Mouse (Mus musculus) hindbrain, embryonic 10.5 days (tissue): ENCODE measurements around the gene Trpm6. TPM values are rescaled to one million over a fixed set of nuclear protein-coding genes. Genes with fewer than 3 reads are reported as not detected.
"Not testable (repeated sequence)": the region's sequence is repeated elsewhere in the genome, so short reads cannot be mapped to it uniquely, and the experiment has no call there.

Experiments used
- DNase-seq: peaks from one replicate; pipeline ENCODE4 v3.0.0-alpha.2; 2017; ENCODE audit warnings: low spot score
- H3K27ac ChIP-seq: fragments of 300-500 bp; sonication (generic); 2 replicates; pipeline ENCODE4 v1.5.1; 2016; ENCODE audit warnings: mild to moderate bottlenecking, moderate library complexity
- H3K27me3 ChIP-seq: fragments of 300-500 bp; sonication (generic); 2 replicates; pipeline ENCODE4 v1.6.1; 2016; ENCODE audit warnings: mild to moderate bottlenecking; ENCODE audit not compliant: poor library complexity, insufficient read depth, severe bottlenecking
- H3K36me3 ChIP-seq: fragments of 300-500 bp; sonication (generic); 2 replicates; pipeline ENCODE4 v1.6.1; 2016; ENCODE audit warnings: mild to moderate bottlenecking, moderate library complexity
- H3K4me1 ChIP-seq: fragments of 300-500 bp; sonication (generic); replicated peaks from 2 replicates; pipeline ENCODE4 v1.6.1; 2016; ENCODE audit warnings: mild to moderate bottlenecking
- H3K4me3 ChIP-seq: fragments of 300-500 bp; sonication (generic); 2 replicates; pipeline ENCODE4 v1.5.1; 2016; ENCODE audit warnings: mild to moderate bottlenecking, moderate library complexity
- H3K9me3 ChIP-seq: fragments of 300-500 bp; sonication (generic); 2 replicates; pipeline ENCODE4 v1.6.1; 2016; ENCODE audit warnings: mild to moderate bottlenecking, moderate library complexity
- WGBS: fragments of 180-500 bp; shearing (Covaris S2); methylation state at CpG from one replicate; pipeline ENCODE4 v1.1.7; 2016; 5-methylcytosine and 5-hydroxymethylcytosine counted together
- polyA plus RNA-seq: library from polyadenylated mRNA; unstranded; fragments of >200 nt; fragmentation: Nextera tagmentation; extraction: Ambion mirVana; gene quantifications from 2 replicates; pipeline ENCODE4 v1.2.1, GENCODE M21; 2016

Trpm6 gene
- 0.25 and 0.31 TPM in 2 replicates for polyA plus RNA-seq

- WGBS: 6% methylated on average over 41 of the region's 41 CpGs
Observed at GRCm38 (mm10) chr19:18749598-18750339, at the start of gene Trpm6. TSS of gene Trpm6 (plus strand) at chr19:18749983.

DNA sequence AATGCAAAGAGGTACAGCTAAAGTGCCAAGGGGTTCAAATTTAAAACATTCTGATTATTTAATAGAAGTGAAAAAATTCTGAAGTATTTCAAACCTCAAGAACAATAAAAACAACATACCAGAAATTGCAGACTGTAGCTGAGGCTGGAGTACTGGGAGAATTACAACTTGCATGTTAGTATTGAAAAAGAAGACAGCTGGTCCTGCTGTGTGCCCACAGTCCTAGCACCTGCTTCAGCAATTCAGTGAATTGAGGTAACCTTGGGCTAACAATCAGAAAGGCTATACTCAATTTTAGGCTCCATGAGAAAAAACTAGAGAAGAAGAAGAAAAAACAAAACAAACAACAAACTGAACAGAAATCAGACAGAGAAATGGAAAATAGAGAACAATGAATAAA lies 41.7 kb upstream of the Trpm6 start:
- Histone ChIP-seq H3K27me3 (no peaks in the 10 kb centered on the region), H3K4me3 (no peak overlapping the region), H3K36me3 (peaks cover 7% of the 10 kb centered on the region), H3K27ac (no peak overlapping the region), H3K9me3 (no peaks in the 10 kb centered on the region), H3K4me1 (no peaks in the 10 kb centered on the region)
- no peak for DNase-seq

More at GRCm38 (mm10) chr19:18749598-18750339, at the start of gene Trpm6:
- Histone ChIP-seq H3K36me3 (no peaks in the 10 kb centered on the region), H3K9me3 (no peaks in the 10 kb centered on the region), H3K4me3 (peak within 1 kb of the TSS; percentile 54), H3K27me3 (peaks cover 20% of the 10 kb centered on the region), H3K27ac (peak within 1 kb of the TSS; percentile 53; the same call in 1 of the 2 replicates), H3K4me1 (no peaks in the 10 kb centered on the region; the same call in none of the 2 replicates)
- DNase-seq: peak; percentile 40

DNA sequence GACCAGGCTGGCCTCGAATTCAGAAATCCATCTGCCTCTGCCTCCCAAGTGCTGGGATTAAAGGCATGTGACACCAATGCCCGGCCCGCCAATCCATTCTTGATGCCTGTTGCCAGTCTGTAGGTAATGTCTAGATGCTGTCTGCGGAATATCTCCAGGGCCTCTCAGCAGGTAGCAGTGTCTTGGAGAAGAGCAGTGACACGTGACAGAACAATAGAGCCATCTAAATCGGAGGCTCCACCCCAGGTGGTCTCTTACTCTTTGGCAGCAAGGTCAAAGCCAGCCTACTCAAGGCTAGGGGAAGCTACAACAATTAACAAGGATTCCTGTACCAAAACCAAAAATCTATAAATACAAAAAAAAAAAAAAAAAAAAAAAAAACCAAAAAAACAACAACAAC lies 38.9 kb upstream of the Trpm6 start:
- H3K36me3 ChIP-seq: peaks cover 10% of the 10 kb centered on the region
- no peaks in the 10 kb centered on the region for H3K9me3 ChIP-seq
- no peaks in the 10 kb centered on the region for H3K27me3 ChIP-seq
- DNase-seq: no peak
- no peak overlapping the region for H3K27ac ChIP-seq
- H3K4me3 ChIP-seq: no peak overlapping the region
- WGBS: 60% methylated on average over 6 of the region's 6 CpGs
- peaks cover 24% of the 10 kb centered on the region for H3K4me1 ChIP-seq

DNA sequence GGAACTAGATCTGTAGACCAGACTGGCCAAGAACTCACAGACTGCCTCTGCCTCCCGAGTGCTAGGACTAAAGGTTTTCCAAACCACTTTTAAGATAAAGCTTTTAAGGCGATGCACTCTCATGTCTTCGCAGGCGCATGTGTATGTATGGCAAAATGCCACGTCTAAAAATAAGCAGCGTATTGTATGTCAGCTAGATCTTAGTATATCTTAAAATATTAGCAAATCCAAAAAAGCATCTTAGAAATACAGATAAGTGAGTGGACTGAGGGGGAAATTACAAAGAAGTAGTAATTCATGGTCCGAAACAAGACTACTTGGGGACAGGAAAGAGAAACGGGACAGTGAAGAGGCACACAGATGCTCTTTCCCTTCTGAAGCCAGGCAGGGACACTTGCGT lies 38.2 kb upstream of the Trpm6 start:
- H3K36me3 ChIP-seq: peaks cover 10% of the 10 kb centered on the region
- no peak for DNase-seq
- H3K4me3 ChIP-seq: no peak overlapping the region
- H3K27ac ChIP-seq: no peak overlapping the region
- 93% methylated on average over 9 of the region's 9 CpGs for WGBS
- H3K27me3 ChIP-seq: no peaks in the 10 kb centered on the region
- H3K9me3 ChIP-seq: no peaks in the 10 kb centered on the region
- H3K4me1 ChIP-seq: peaks cover 25% of the 10 kb centered on the region

GRCm38 (mm10) chr19:18712153-18712865 lies 37.5 kb upstream of the Trpm6 start:
- WGBS: 58% methylated on average over 16 of the region's 16 CpGs
- DNase-seq: no peak
- H3K4me3 ChIP-seq: peak overlapping the region; percentile 95
- H3K27me3 ChIP-seq: no peaks in the 10 kb centered on the region
- peaks cover 25% of the 10 kb centered on the region for H3K4me1 ChIP-seq
- peak overlapping the region; percentile 94 for H3K27ac ChIP-seq
- no peaks in the 10 kb centered on the region for H3K9me3 ChIP-seq
- H3K36me3 ChIP-seq: peaks cover 13% of the 10 kb centered on the region

DNA sequence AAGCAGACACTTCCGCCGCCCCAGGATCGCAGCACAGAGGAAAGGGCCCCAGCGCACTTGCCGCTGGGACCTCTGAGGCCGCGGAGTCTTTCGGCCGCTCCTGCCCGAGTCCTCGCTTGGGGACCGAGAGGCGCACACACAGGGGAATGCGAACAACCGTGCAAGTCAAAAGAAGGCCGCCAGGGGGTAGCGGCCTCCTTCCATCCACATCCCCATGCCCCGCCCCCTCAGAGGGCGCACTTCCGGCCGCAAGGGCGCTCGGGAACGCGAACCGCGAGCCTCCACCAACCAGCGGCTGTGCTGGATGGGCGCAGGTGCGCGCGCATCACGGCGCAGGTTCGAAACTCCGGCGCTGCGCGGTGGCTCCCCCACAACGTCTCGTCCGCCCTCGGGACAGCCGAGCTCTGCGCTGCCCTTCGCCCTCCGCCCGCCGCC lies 36.9 kb upstream of the Trpm6 start, which contains the start of gene D030056L22Rik:
Gene D030056L22Rik (plus strand): TSS at position 328 of the 435 bp plus-strand sequence.
- Histone ChIP-seq H3K27ac (peak within 1 kb of the TSS; percentile 94), H3K36me3 (peaks cover 16% of the 10 kb centered on the region), H3K27me3 (no peaks in the 10 kb centered on the region), H3K4me1 (peaks cover 25% of the 10 kb centered on the region), H3K4me3 (peak within 1 kb of the TSS; percentile 95), H3K9me3 (no peaks in the 10 kb centered on the region)
- under 1% methylated on average over 49 of the region's 49 CpGs for WGBS
- peak; percentile 98 for DNase-seq

DNA sequence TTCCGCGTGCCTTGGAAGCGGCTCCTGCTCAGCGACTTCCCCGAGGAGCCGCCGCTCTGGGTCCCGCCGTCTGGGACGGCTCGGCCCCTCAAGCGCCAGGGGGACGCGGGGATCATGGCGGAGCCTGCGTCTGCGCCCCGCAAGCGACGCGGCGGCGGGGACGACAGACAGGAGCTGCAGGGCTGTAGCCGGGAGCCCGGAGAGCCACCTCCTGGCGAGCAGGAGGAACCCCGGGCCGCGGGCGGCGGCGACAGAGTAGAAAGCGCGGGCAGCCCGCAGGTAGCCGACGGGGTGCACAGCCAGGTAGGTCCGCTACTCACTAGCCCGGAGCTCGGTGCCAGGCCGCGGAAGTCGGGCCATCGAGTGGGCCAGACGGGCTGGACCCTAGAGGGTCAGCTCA lies 36.4 kb upstream of the Trpm6 start:
- H3K4me1 ChIP-seq: peaks cover 25% of the 10 kb centered on the region
- not testable (repeated sequence) for H3K27me3 ChIP-seq, H3K9me3 ChIP-seq
- under 1% methylated on average over 46 of the region's 46 CpGs for WGBS
- H3K27ac ChIP-seq: peak overlapping the region; percentile 94
- H3K36me3 ChIP-seq: peaks cover 21% of the 10 kb centered on the region
- peak overlapping the region; percentile 95 for H3K4me3 ChIP-seq
- DNase-seq: peak; percentile 51

DNA sequence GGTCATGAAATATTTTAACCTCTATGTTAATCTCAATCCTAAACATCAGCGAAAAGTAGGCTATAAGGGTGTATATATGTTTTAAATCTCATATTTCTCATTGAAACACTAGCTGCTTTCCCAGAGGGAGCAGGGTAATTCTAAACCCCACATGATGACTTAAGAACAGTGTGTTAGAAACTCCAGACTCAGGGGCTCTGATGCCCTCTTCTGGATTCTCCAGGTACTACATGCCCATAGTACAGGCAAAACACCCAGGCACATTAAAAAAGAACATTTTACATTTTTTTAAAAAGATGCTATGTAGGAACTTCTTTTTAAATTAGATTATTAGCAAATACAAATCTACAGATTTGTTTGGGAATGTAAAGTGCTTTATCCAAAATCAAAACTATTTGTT lies 33.4 kb upstream of the Trpm6 start:
- 39% methylated on average over 1 of the region's 1 CpGs for WGBS
- Histone ChIP-seq H3K36me3 (peaks cover 33% of the 10 kb centered on the region), H3K9me3 (no peaks in the 10 kb centered on the region), H3K4me3 (no peak overlapping the region), H3K27ac (no peak overlapping the region), H3K27me3 (no peaks in the 10 kb centered on the region), H3K4me1 (peaks cover 25% of the 10 kb centered on the region)
- DNase-seq: peak; percentile 63

DNA sequence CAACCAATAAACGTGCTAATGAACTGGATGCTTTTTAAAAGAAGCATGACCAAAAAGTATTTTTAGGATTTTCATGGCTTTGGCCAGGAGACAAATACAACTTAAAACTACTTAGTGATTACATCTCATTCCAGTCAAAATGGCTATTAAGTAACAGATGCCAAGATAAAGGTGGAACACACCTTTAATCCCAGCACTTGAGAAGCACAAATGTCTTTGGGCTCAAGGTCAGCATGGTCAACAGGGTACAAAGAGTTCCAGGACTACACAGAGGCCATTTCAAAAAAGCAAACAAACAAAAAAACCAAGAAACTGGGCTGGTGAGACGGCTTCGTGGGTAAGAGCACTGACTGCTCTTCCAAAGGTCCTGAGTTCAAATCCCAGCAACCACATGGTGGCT lies 29.4 kb upstream of the Trpm6 start:
- no peak overlapping the region for H3K27ac ChIP-seq
- H3K4me3 ChIP-seq: no peak overlapping the region
- H3K27me3 ChIP-seq: no peaks in the 10 kb centered on the region
- peaks cover 27% of the 10 kb centered on the region for H3K36me3 ChIP-seq
- DNase-seq: no peak
- no peaks in the 10 kb centered on the region for H3K9me3 ChIP-seq
- H3K4me1 ChIP-seq: peaks cover 8% of the 10 kb centered on the region; the same call in 1 of the 2 replicates
- WGBS: 91% methylated on average over 3 of the region's 3 CpGs

- WGBS: 87% methylated on average over 2 of the region's 2 CpGs
- no peaks in the 10 kb centered on the region for H3K9me3 ChIP-seq
- DNase-seq: no peak
Observed at GRCm38 (mm10) chr19:18725186-18725585, 24.6 kb upstream of the Trpm6 start.

DNA sequence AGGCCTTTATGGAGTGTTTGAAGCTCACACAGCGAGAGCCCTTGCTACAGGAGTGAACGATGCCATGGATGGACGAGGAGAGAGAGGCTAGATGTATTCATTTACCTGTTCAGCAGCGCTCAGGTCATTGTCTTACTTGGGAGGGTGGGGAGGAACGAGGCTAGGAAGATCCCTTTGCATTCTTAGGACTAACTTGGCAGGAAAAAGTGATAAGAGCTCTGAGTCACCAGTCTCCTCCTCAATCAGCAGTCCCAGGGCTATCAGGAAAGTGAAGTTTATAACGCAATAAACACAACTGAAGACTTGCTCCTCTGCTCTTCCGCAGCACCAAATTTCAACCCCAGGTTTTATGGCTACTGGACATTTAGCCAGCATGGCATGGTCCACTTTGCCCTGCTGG lies 19.5 kb upstream of the Trpm6 start:
- no peaks in the 10 kb centered on the region for H3K4me1 ChIP-seq
- no peak overlapping the region for H3K27ac ChIP-seq
- H3K27me3 ChIP-seq: no peaks in the 10 kb centered on the region
- no peak for DNase-seq
- 84% methylated on average over 7 of the region's 7 CpGs for WGBS
- no peaks in the 10 kb centered on the region for H3K36me3 ChIP-seq
- H3K4me3 ChIP-seq: no peak overlapping the region
- H3K9me3 ChIP-seq: no peaks in the 10 kb centered on the region

More at GRCm38 (mm10) chr19:18725186-18725585, 24.6 kb upstream of the Trpm6 start:
- Histone ChIP-seq H3K27me3 (no peaks in the 10 kb centered on the region), H3K4me3 (no peak overlapping the region), H3K36me3 (no peaks in the 10 kb centered on the region), H3K27ac (no peak overlapping the region), H3K4me1 (no peaks in the 10 kb centered on the region)

GRCm38 (mm10) chr19:18731077-18731476 lies 18.7 kb upstream of the Trpm6 start:
- DNase-seq: no peak
- H3K9me3 ChIP-seq: no peaks in the 10 kb centered on the region
- no peaks in the 10 kb centered on the region for H3K27me3 ChIP-seq
- no peaks in the 10 kb centered on the region for H3K36me3 ChIP-seq
- 61% methylated on average over 7 of the region's 7 CpGs for WGBS
- H3K4me1 ChIP-seq: no peaks in the 10 kb centered on the region
- H3K4me3 ChIP-seq: no peak overlapping the region
- no peak overlapping the region for H3K27ac ChIP-seq

DNA sequence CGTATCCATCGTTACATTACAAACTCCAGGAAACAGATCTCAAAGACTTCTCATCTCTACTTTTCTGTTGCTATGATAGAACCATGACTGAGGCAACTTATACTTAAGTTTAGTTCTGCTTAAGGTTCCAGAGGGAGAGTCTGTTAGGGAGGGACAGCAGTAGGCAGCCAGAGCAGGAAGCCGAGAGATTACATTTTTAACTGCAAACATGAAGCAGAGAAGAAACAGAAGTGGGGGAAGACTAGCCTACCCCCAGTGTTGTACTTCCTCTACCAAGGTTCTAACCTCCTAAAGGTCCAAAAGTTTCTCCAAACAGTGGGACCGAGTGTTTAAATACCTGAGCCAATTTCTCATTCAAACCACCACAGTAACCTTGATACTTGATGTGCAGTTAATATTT lies 13.9 kb upstream of the Trpm6 start:
- H3K27me3 ChIP-seq: no peaks in the 10 kb centered on the region
- WGBS: 95% methylated on average over 4 of the region's 4 CpGs
- no peak overlapping the region for H3K4me3 ChIP-seq
- DNase-seq: no peak
- no peaks in the 10 kb centered on the region for H3K9me3 ChIP-seq
- no peak overlapping the region for H3K27ac ChIP-seq
- no peaks in the 10 kb centered on the region for H3K4me1 ChIP-seq
- H3K36me3 ChIP-seq: no peaks in the 10 kb centered on the region
